Mouse (Mus musculus): ENCODE results near the gene Ephx4. TPM values are rescaled to one million over a fixed set of nuclear protein-coding genes. Genes with fewer than 3 reads are reported as not detected.
A peak's percentile ranks its signal among the peaks of the same experiment; 100 is the strongest.

Gene Ephx4
- polyA plus RNA-seq, 1 experiment from 2014 or later = 1.2 TPM

GRCm38 (mm10) chr5:107436185-107436584 lies 33.6 kb downstream of the Ephx4 start:
- 83% methylated on average over 6 of the region's 6 CpGs for WGBS
- ATAC-seq (ENCODE audit: insufficient number of reproducible peaks, insufficient read depth, low FRiP score, low TSS enrichment, low read depth) = no peak
- Histone ChIP-seq H3K27me3 (peaks cover 3% of the 10 kb centered on the region; the same call in 1 of the 2 replicates), H3K4me2 (no peak overlapping the region), H3K9me3 (no peaks in the 10 kb centered on the region), H3K27ac (no peak overlapping the region), H3K4me1 (peaks cover 9% of the 10 kb centered on the region), H3K9ac (no peak overlapping the region), H3K36me3 (no peaks in the 10 kb centered on the region), H3K4me3 (no peak overlapping the region)

- no peak for ATAC-seq (ENCODE audit: insufficient number of reproducible peaks, insufficient read depth, low FRiP score, low TSS enrichment, low read depth)
- H3K27ac ChIP-seq = no peak overlapping the region
- peaks cover 3% of the 10 kb centered on the region; the same call in 1 of the 2 replicates for H3K27me3 ChIP-seq
- no peak overlapping the region for H3K9ac ChIP-seq
- H3K36me3 ChIP-seq = no peaks in the 10 kb centered on the region
- WGBS = 56% methylated on average over 6 of the region's 6 CpGs
- no peaks in the 10 kb centered on the region for H3K9me3 ChIP-seq
- no peak overlapping the region for H3K4me3 ChIP-seq
- H3K4me1 ChIP-seq = peaks cover 9% of the 10 kb centered on the region
- H3K4me2 ChIP-seq = no peak overlapping the region
Measured at GRCm38 (mm10) chr5:107436587-107437209, 34.2 kb downstream of the Ephx4 start.

- Histone ChIP-seq H3K4me2 (peak within 1 kb of the TSS; percentile 73), H3K27ac (peak within 1 kb of the TSS; percentile 88), H3K4me3 (peak within 1 kb of the TSS; percentile 74), H3K4me1 (peaks cover 12% of the 10 kb centered on the region), H3K36me3 (no peaks in the 10 kb centered on the region), H3K9me3 (no peaks in the 10 kb centered on the region), H3K9ac (peak within 1 kb of the TSS; percentile 93), H3K27me3 (peaks cover 1% of the 10 kb centered on the region; the same call in 1 of the 2 replicates)
- WGBS = under 1% methylated on average over 51 of the region's 51 CpGs
- ATAC-seq (ENCODE audit: insufficient number of reproducible peaks, insufficient read depth, low FRiP score, low TSS enrichment, low read depth) = peak; percentile 91
Measured at GRCm38 (mm10) chr5:107437464-107438281, 35.1 kb downstream of the Ephx4 start, which contains the start of gene Btbd8. Btbd8 (plus strand) TSS chr5:107437997.

GRCm38 (mm10) chr5:107438353-107438752 lies 35.8 kb downstream of the Ephx4 start:
- Histone ChIP-seq H3K27me3 (no peaks in the 10 kb centered on the region), H3K4me3 (peak overlapping the region; percentile 74), H3K36me3 (no peaks in the 10 kb centered on the region), H3K9me3 (no peaks in the 10 kb centered on the region), H3K9ac (peak overlapping the region; percentile 93), H3K4me1 (peaks cover 14% of the 10 kb centered on the region), H3K27ac (peak overlapping the region; percentile 88), H3K4me2 (peak overlapping the region; percentile 73)
- 18% methylated on average over 7 of the region's 7 CpGs for WGBS
- no peak for ATAC-seq (ENCODE audit: insufficient number of reproducible peaks, insufficient read depth, low FRiP score, low TSS enrichment, low read depth)

GRCm38 (mm10) chr5:107441881-107442280 lies 39.3 kb downstream of the Ephx4 start:
- Histone ChIP-seq H3K9ac (no peak overlapping the region), H3K4me1 (peaks cover 14% of the 10 kb centered on the region), H3K36me3 (0 out of 2 replicates have a peak, but pooled peaks cover 6% of the 10 kb centered on the region), H3K4me3 (no peak overlapping the region), H3K27me3 (no peaks in the 10 kb centered on the region), H3K4me2 (no peak overlapping the region), H3K27ac (no peak overlapping the region), H3K9me3 (no peaks in the 10 kb centered on the region)
- ATAC-seq (ENCODE audit: insufficient number of reproducible peaks, insufficient read depth, low FRiP score, low TSS enrichment, low read depth) = no peak
- WGBS = 83% methylated on average over 5 of the region's 5 CpGs

GRCm38 (mm10) chr5:107444251-107444650 lies 41.7 kb downstream of the Ephx4 start:
- WGBS = 86% methylated on average over 4 of the region's 4 CpGs
- no peak overlapping the region for H3K9ac ChIP-seq
- ATAC-seq (ENCODE audit: insufficient number of reproducible peaks, insufficient read depth, low FRiP score, low TSS enrichment, low read depth) = no peak
- H3K9me3 ChIP-seq = no peaks in the 10 kb centered on the region
- no peak overlapping the region for H3K4me3 ChIP-seq
- 0 out of 2 replicates have a peak, but pooled peaks cover 6% of the 10 kb centered on the region for H3K36me3 ChIP-seq
- H3K27ac ChIP-seq = no peak overlapping the region
- peaks cover 5% of the 10 kb centered on the region; the same call in 1 of the 2 replicates for H3K4me1 ChIP-seq
- H3K27me3 ChIP-seq = no peaks in the 10 kb centered on the region
- no peak overlapping the region for H3K4me2 ChIP-seq

GRCm38 (mm10) chr5:107447977-107448376 lies 45.4 kb downstream of the Ephx4 start:
- Histone ChIP-seq H3K9ac (no peak overlapping the region), H3K36me3 (peaks cover 9% of the 10 kb centered on the region; the same call in 1 of the 2 replicates), H3K9me3 (no peaks in the 10 kb centered on the region), H3K4me1 (no peaks in the 10 kb centered on the region), H3K4me2 (no peak overlapping the region), H3K27me3 (no peaks in the 10 kb centered on the region), H3K27ac (no peak overlapping the region), H3K4me3 (no peak overlapping the region)
- no peak for ATAC-seq (ENCODE audit: insufficient number of reproducible peaks, insufficient read depth, low FRiP score, low TSS enrichment, low read depth)
- 90% methylated on average over 4 of the region's 4 CpGs for WGBS

GRCm38 (mm10) chr5:107448784-107449183 lies 46.2 kb downstream of the Ephx4 start:
- Histone ChIP-seq H3K9ac (no peak overlapping the region), H3K36me3 (peaks cover 9% of the 10 kb centered on the region; the same call in 1 of the 2 replicates), H3K4me1 (no peaks in the 10 kb centered on the region), H3K9me3 (no peaks in the 10 kb centered on the region), H3K27ac (no peak overlapping the region), H3K27me3 (no peaks in the 10 kb centered on the region), H3K4me2 (no peak overlapping the region), H3K4me3 (no peak overlapping the region)
- 82% methylated on average over 4 of the region's 4 CpGs for WGBS
- ATAC-seq (ENCODE audit: insufficient number of reproducible peaks, insufficient read depth, low FRiP score, low TSS enrichment, low read depth) = no peak

- H3K9me3 ChIP-seq = no peaks in the 10 kb centered on the region
- H3K4me1 ChIP-seq = no peaks in the 10 kb centered on the region
- H3K4me2 ChIP-seq = no peak overlapping the region
- no peak overlapping the region for H3K9ac ChIP-seq
- H3K27ac ChIP-seq = no peak overlapping the region
- H3K27me3 ChIP-seq = no peaks in the 10 kb centered on the region
- H3K4me3 ChIP-seq = no peak overlapping the region
- 88% methylated on average over 5 of the region's 5 CpGs for WGBS
- no peak for ATAC-seq (ENCODE audit: insufficient number of reproducible peaks, insufficient read depth, low FRiP score, low TSS enrichment, low read depth)
- H3K36me3 ChIP-seq = peaks cover 11% of the 10 kb centered on the region; the same call in 1 of the 2 replicates
Measured at GRCm38 (mm10) chr5:107449620-107450019, 47.1 kb downstream of the Ephx4 start.

- Histone ChIP-seq H3K27me3 (no peaks in the 10 kb centered on the region), H3K4me2 (no peak overlapping the region), H3K9me3 (no peaks in the 10 kb centered on the region), H3K27ac (no peak overlapping the region), H3K4me3 (no peak overlapping the region), H3K9ac (no peak overlapping the region), H3K4me1 (no peaks in the 10 kb centered on the region), H3K36me3 (peaks cover 18% of the 10 kb centered on the region; the same call in 1 of the 2 replicates)
- ATAC-seq (ENCODE audit: insufficient number of reproducible peaks, insufficient read depth, low FRiP score, low TSS enrichment, low read depth) = no peak
- WGBS = 88% methylated on average over 5 of the region's 5 CpGs
Measured at GRCm38 (mm10) chr5:107450299-107450698, 47.8 kb downstream of the Ephx4 start.

- WGBS = 92% methylated on average over 4 of the region's 4 CpGs
- no peak overlapping the region for H3K4me3 ChIP-seq
- peaks cover 12% of the 10 kb centered on the region for H3K4me1 ChIP-seq
- no peak overlapping the region for H3K27ac ChIP-seq
- H3K36me3 ChIP-seq = 0 out of 2 replicates have a peak, but pooled peaks cover 6% of the 10 kb centered on the region
- no peaks in the 10 kb centered on the region for H3K9me3 ChIP-seq
- no peak overlapping the region for H3K9ac ChIP-seq
- no peak overlapping the region for H3K4me2 ChIP-seq
- no peak for ATAC-seq (ENCODE audit: insufficient number of reproducible peaks, insufficient read depth, low FRiP score, low TSS enrichment, low read depth)
- H3K27me3 ChIP-seq = no peaks in the 10 kb centered on the region
Measured at GRCm38 (mm10) chr5:107462147-107463076, 59.9 kb downstream of the Ephx4 start.
